Mouse (Mus musculus): Measurements from ENCODE around the gene 4930432M17Rik.
A peak's percentile ranks its signal among the peaks of the same experiment; 100 is the strongest.

4930432M17Rik gene

DNA sequence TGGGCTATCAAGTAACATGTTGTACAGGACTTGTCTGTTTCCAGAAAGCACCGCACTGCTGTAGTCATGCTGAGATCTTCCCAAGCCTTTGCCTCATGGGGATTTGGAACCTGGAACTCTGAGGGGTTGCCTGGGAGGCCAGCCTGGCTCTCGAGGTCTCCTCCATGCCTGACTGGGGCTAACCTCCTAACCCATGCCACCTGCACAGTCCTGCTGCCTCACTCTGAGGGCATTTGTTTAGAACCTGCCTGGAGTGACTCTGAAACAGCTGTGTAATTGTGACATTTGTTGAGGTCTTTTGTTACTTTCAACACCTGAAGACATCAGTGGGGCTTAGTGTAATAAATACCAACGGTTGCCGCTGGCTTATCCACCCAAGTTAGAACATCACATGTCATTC lies 41.7 kb downstream of the 4930432M17Rik start:
- no peak for DNase-seq

DNA sequence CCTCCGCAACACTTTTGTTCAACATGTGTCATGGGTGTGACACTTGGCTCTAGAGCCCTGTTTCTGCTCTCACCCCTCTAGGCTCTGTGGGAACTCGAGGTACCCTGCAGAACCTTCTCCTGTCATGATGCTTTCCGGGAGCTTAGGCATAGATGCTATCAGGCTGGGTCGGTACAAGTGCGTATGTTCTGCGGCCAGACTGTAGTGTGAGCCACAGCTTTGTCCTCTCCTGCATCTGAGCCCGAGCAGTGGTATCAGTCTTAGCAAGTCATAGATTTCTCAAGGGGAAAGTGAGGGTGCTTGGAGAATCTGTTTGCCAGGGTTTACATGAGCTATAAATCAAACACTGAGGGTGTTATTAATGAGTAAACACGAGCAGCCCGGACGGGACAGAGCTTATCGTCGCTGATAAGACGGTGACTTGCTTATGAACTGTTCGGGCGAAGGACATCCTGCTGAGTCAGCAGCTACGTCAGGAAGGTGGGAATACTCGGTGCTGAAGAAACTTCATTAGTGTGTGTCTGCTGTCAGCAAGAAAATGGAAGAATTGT lies 42.7 kb downstream of the 4930432M17Rik start:
- DNase-seq: no peak

DNA sequence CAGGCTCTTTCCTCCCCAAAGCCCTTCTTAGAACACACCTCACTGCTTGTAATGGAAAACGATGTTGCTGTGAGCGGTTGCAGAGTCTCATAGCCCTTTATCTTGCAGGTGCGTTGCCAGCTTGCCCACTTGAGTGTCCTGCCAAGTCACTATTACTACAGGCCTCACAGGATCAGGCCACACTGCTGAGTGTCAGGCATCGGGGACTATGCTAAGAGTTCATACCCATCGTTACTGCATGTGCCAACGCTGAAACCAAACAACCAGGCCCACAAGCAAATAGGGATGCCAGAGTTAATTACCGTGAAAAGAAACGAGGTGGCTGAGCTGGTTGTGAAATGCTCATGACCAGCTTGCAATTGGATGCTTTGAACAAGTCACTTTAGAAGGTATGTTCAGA lies 43.3 kb downstream of the 4930432M17Rik start:
- no peak for DNase-seq

DNA sequence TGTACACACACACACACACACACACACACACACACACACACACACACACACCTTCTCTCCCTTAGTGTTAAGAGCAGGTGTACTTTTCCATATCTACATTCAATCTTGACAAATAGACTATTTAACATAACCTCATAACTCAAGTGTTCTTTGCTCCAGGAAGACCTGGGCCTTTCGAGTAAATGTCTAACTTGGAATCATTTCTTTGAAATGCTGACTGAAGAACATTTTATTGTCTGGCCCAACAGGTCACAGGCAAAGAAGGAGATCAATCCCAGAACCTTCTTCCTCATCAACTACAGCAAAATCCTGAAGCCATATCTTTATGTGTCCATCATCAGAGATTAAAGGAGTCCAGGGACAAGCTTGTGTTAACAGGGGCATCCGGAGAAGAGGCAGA lies 43.9 kb downstream of the 4930432M17Rik start:
- no peak for DNase-seq

DNA sequence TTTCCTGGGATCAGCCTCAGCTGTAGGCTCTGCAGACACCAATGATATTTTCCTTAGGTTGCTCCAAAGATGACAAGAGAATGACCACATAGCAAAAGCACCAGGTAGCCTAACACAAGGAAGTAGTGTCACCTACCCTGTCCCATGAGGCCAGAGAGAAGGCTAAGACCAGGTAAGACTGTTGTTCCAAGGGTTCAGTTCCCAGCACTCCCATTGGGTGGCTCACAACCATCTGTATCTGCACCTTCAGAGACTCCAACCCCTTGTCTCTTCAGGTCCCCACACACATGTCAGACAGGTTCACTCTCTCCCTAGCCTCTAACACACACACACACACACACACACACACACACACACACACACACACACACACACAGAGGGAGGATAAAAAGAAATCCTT lies 44.8 kb downstream of the 4930432M17Rik start:
- no peak for DNase-seq

DNA sequence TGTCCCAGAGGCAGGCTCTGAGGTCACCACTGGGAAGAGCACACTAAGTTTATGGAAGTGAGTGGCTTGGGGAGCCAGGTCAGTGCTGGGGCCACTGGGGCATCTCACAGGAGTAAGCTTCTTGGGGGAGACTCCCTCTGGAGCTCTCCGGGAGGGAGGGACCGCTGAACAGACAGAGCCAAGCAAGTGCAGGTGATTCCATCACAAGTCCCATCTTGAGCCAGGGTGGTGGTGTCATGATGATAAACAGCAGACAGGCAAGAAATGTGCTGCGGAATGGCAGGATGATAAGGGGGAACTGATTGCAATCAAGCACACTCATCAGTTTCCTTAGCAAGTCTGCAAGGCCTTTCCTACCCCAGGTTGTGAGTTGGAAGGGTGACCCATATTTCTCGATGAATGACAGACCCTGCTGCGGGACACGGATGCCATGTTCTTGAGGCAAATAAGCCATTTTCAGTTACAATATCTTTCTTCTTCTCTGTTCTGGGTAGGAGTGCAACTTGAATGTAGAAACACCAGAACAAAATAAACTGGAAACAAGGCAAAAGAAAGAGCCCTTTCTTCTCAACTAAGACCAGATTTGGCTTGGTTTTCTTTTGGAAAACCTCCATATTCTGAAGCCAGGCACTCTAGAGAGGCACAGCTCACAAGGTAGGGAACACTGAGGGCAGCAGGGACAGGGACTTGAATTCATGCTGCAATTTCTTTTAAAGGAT lies 45.3 kb downstream of the 4930432M17Rik start:
- DNase-seq: no peak

DNA sequence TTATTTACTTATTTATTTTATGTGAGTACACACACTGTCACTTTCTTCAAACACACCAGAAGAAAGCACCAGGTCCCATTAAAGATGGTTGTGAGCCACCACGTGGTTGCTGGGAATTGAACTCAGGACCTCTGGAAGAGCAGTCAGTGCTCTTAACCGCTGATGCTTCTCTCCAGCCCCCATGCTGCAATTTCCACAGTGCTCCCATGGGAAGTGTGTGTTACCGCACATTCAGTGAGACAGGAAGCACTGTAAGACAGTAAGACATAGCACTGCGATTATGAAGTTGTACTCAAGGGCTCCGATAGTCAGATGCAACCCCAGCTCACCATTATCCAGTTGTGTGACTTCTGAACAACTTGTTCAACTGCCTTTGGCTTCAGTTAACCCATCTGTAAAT lies 45.9 kb downstream of the 4930432M17Rik start:
- no peak for DNase-seq

DNA sequence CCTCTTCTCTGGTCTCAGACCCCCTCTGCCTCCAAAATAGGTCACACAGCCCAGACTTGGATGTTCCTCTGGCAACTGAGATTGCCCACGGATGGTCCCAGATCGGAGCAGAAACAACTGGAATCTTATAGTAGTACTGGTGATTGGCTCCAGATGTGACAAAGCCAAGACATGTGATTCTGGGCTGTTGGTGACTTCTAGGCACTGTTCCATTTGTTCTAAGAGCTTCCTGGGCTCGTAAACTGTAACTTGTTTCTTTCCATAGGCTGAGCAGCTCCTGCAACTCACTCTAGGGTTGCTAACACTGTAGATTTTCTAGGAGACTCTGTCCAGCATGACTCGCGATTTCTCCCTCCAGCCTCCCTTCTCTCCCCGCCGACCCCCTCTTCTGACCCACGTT lies 48.1 kb downstream of the 4930432M17Rik start:
- DNase-seq: no peak

DNA sequence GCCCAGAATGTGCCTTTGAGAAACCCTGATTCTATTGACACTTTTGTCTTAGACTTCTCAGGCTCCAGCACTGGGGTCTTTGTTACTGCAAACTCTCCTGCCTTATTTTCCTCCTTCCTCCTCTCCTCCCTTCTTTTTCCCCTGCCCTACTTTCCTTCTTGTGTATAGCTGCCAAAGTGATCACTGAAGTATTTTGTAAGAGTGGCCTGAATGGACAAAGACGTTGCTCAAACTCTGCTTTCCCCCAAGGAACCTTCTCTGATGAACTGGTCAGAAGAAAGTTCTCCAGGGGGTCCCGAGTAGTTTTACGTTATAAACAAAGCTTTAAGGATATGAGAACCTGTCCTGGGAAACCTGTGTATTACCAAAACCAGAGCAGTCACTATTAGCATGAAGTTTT lies 49.1 kb downstream of the 4930432M17Rik start:
- DNase-seq: no peak

DNA sequence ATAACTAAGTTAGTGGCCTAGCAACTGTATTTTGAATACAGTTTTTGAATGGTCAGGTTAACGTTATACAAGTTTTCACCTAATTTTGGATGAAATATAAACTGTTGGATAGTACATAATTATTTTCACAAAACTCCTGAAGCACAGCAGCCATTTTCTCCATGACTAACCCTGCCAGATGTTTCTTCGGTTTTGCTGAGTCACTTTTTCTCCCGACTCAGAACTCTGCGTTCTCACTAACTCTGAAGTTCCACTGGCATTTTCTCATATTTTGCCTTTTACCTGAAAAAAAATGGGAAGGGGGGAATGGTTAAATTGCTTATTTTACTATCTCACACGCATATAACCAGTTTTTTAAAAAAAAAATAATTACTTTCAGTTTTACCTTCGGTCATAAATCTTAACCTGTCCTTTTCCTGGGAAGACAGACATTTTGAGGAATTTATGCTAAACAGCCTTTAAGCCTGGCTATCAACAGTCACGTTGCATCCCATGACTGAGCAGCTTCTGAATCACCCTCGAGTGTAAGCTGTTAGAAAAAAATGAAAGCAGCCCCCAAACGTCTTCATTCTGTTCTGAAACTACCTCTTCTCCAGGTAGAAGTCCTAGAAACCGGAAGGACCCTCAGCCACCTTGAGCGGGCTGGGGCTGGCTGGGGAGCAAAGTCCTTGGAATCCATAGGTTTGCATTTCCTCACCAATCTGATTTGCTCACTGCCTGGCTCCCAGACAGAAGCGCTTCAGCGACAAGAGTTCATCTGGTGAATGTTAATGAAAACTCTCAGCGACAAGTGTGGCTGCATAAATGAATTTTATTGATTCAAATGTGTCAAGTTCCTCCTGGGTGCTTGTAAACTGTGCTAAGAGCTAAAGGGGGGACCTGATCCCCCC lies 50.5 kb downstream of the 4930432M17Rik start:
- no peak for DNase-seq

DNA sequence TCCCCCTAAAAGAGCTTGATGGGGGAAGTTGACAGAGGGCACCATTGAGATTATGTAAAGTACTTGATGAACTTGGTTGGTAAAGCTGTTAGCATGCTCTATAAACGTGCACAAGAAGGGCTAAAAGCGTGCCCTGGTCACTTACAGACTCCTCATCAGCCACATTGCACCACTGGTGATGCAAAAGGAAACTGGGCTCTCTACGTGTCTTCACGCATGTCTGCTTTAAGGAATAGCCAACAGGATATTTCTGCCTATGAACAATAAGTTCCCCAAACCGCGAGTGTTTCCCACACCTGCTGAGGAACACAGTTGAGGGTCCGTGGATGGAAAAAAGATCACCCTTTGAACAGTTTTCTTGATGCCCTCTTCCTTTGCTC lies 51.1 kb downstream of the 4930432M17Rik start:
- no peak for DNase-seq

DNA sequence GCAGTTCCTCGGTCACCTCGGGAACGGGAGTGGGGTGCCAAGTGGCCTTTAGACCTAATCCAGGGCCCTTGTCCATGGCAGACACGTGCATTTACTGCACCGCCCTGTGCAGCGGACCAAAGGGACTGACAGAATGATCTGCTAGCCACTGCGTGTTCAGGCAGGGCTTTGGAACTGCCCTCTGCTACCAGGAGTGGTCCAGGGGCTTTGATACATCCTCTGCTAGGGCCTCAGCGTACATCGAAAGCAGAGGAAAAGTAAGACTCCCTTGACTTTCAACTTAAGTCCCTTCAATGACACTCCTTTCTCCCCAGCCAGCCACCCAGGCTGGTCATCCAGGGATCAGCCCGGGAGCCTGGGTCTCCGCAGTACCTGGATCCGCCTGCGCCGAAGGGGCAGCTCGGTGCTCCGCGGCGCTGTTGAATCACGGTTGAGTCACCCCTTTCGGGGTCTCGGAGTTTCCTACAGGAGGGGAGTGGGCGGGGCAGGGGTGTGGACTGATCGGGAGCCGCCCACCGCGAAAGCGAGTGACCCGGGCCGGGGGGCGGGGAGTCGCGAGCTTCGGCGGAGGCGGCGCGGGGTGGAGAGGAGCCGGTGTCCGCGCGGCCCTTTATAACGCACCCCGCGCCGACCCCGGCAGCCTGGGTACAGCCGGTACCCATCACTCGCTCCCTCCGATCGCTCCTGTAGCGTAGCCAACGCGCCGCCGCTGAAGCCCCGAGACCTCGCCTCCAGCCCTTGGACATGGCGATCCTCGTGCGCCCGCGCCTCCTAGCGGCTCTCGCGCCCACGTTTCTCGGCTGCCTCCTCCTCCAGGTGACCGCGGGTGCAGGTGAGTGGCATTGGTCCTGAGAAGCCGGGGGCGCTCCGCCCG lies 52.6 kb downstream of the 4930432M17Rik start, which contains the start of gene F3:
TSS of gene F3 (plus strand) at position 567 of the 874 bp plus-strand sequence.
- DNase-seq: peak; percentile 86

DNA sequence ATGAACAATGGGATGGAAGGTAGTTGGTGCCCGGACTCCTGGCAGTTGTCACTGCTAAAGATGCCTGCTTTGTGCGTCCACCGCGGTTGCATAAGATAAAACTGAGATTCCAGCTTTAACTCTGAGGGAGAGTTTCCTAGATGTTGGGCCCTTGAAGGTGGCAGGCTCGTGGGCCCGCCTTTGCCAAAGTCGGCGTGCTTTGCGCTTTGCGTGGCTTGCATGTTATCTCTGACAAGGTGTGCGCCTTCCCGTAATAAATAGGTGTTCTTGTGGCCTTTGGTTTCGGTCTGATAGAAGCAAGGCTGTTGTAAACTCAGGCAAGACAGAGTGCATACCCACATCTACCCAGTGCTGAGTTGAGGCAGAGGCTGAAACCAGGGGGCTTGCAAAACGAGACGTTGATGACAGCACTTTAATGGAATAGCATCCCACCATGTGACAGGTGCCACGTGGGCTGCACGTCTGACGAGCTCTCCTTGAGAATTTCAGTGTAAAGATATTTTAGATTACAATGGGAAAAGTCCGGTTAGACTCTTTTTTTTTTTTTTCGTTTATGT lies 53.5 kb downstream of the 4930432M17Rik start:
- no peak for DNase-seq

DNA sequence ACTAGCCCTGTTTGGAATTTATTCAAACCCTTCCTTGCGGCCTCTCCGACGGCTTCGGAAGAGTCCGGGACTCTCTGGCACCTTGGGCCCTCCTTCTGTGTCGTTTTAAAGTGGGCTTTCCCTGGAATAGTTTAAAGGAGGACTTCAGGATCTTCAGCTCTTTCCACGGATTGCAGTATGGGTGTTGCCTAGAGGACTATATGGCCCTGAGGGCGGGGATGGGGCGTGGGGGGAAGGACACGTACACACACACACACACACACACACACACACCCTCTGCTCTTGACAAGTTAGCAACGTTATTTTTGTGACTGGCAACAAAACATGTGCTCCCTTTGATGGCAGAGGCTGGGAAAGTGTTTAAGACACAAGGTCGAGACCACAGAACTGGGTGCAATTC lies 54.0 kb downstream of the 4930432M17Rik start:
- DNase-seq: no peak

DNA sequence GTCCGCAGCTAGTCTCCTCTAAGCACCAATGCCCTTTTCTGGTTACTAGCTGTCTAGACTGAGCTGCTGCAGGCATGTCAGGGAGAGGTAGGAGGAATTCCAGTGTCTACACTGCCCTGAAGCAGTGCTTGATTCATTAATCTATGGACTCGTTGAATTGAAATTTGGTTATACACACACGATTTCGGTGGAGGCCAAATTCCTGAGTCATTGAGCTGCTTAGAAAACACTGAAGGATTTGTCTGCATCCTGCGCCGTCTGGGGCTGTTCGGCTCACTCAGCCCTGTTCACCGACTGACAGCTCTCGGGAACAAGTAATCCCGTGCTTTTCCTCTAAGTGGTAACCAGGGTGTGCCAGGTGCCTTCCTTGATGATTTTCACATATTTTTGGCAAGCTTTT lies 55.1 kb downstream of the 4930432M17Rik start:
- no peak for DNase-seq

DNA sequence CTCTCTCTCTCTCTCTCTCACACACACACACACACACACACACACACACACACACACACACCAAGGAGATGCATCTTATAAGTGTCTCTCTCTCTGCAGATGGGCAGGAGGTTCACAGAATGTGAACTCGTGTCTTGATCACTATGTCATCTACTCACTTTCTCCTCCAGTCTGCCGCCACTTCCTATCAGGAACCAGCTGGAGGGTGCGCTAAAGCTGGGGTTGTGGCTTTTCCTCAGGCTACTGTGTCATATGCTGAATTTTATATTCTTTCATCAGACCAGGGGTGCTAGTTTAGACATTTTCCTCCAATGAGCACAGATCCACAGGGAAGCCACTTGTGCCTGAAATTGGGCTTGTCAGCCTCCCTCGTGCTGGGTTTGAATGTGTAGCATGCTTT lies 59.1 kb downstream of the 4930432M17Rik start:
- no peak for DNase-seq
